Mouse (Mus musculus) heart, adult 11 months (tissue): Measurements from ENCODE around the gene Sptssa.

Experiments used
- DNase-seq: peaks from one replicate; pipeline ENCODE4 v3.0.0; 2022

Gene Sptssa

GRCm38 (mm10) chr12:54656396-54657171 is at the start of gene Sptssa:
TSS of gene Sptssa (minus strand) at chr12:54656573.
- peak; percentile 100 for DNase-seq

GRCm38 (mm10) chr12:54699394-54699793 is 43.0 kb upstream of the Sptssa start:
- peak; percentile 88 for DNase-seq

- peak; percentile 88 for DNase-seq
Measured at GRCm38 (mm10) chr12:54697791-54698250, 41.4 kb upstream of the Sptssa start.

GRCm38 (mm10) chr12:54697003-54697597 is 40.7 kb upstream of the Sptssa start:
- peak; percentile 90 for DNase-seq

GRCm38 (mm10) chr12:54696242-54697002 is 40.0 kb upstream of the Sptssa start:
- DNase-seq = peak; percentile 99

GRCm38 (mm10) chr12:54695511-54696241 is 39.3 kb upstream of the Sptssa start, which contains the start of gene Eapp:
TSS of gene Eapp (minus strand) at chr12:54695897.
- peak; percentile 100 for DNase-seq

GRCm38 (mm10) chr12:54694847-54695510 is 38.6 kb upstream of the Sptssa start:
- peak; percentile 84 for DNase-seq

GRCm38 (mm10) chr12:54689082-54689481 is 32.7 kb upstream of the Sptssa start:
- DNase-seq = peak; percentile 59

- no peak for DNase-seq
Measured at GRCm38 (mm10) chr12:54683182-54683581, 26.8 kb upstream of the Sptssa start.

GRCm38 (mm10) chr12:54676709-54677108 is 20.3 kb upstream of the Sptssa start:
- no peak for DNase-seq

GRCm38 (mm10) chr12:54675396-54675795 is 19.0 kb upstream of the Sptssa start:
- no peak for DNase-seq

GRCm38 (mm10) chr12:54671262-54671661 is 14.9 kb upstream of the Sptssa start:
- DNase-seq = no peak

- peak; percentile 85 for DNase-seq
Measured at GRCm38 (mm10) chr12:54668141-54668540, 11.8 kb upstream of the Sptssa start.

- no peak for DNase-seq
Measured at GRCm38 (mm10) chr12:54665526-54665925, 9.2 kb upstream of the Sptssa start.

GRCm38 (mm10) chr12:54661470-54661869 is 5.1 kb upstream of the Sptssa start:
- DNase-seq = peak; percentile 64

GRCm38 (mm10) chr12:54659901-54660300 is 3.5 kb upstream of the Sptssa start:
- DNase-seq = peak; percentile 46

GRCm38 (mm10) chr12:54658425-54659092 is 2.2 kb upstream of the Sptssa start:
- DNase-seq = peak; percentile 13

GRCm38 (mm10) chr12:54657951-54658350 is 1.6 kb upstream of the Sptssa start:
- DNase-seq = peak; percentile 76

- peak; percentile 54 for DNase-seq
Measured at GRCm38 (mm10) chr12:54657226-54657625, 853 bp upstream of the Sptssa start.

GRCm38 (mm10) chr12:54656039-54656395 is 356 bp downstream of the Sptssa start:
- no peak for DNase-seq

- DNase-seq = peak; percentile 6
Measured at GRCm38 (mm10) chr12:54655292-54656038, 908 bp downstream of the Sptssa start.
